Mouse (Mus musculus) adrenal gland, adult 8-10 months (tissue): ENCODE results near the gene Farp1. TPM values are rescaled to one million over a fixed set of nuclear protein-coding genes. Genes with fewer than 3 reads are reported as not detected.
"Not testable (repeated sequence)": the region's sequence is repeated elsewhere in the genome, so short reads cannot be mapped to it uniquely, and the experiment has no call there.

Experiments used
- DNase-seq: peaks from one replicate; pipeline ENCODE4 v3.0.0; 2022
- total RNA-seq, 4 experiments: library from RNA; stranded (reverse); gene quantifications; 2 replicates each; pipeline ENCODE4 v1.2.4; 2022

Gene Farp1
- total RNA-seq: 10 to 100 TPM; 15.5 to 24.1 (median 21.4) TPM

DNA sequence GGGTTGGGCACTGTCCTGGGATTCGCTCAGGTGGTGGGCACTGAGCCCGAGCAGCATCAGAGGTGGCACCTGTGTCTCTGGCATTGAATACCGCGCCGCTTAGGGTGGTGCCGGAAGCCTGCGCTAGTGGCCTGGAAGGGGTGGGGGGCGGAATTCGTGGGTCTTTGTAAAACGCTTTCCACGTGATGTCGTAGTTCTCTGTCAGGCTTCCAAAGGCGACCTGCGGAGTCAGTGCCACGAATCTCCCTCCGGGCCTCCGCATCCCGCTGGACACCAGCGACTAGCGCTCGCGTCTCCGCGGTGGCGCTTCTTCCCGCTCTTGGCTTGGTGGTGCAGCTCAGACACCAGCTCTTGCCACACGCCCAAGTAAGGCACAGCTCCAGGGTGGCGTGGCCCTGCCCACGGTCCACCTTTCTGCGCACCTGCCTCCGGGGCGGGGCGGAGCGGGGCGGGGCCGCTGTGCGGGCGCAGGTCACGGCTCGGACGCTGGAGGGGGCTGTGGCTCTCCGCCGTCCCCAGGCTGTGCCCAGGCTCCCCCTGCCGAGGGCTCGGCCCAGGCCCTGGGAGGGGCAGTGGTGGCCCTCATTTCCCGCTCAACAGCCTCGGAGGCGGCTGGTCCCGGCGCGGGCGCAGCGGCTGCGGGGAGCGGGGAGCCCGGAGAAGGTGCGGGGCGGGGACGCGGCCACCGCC, at the start of gene Farp1:
Gene Farp1 (plus strand): TSS at position 228 of the 690 bp plus-strand sequence.
- peak; percentile 72 for DNase-seq

DNA sequence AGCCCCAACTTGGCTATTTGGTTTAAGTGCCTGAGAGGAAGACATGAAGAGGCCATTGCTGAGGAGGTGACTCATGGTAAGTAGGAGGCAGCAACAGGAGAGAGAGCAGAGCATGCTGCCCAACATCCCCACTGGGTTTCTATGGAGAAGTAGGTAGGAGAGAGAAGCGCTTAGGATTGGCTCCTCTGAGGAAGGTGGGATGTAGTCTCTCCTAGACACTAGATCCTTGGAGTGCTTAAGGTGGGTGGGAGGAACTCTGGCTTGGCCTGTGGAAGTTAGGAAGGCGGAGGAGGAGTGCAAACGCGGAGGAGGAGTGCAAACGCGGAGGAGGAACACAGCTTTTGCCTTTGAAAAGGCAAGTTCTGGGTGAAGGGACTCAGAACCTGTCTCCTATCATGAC, 45.9 kb upstream of the Farp1 start:
- no peak for DNase-seq

DNA sequence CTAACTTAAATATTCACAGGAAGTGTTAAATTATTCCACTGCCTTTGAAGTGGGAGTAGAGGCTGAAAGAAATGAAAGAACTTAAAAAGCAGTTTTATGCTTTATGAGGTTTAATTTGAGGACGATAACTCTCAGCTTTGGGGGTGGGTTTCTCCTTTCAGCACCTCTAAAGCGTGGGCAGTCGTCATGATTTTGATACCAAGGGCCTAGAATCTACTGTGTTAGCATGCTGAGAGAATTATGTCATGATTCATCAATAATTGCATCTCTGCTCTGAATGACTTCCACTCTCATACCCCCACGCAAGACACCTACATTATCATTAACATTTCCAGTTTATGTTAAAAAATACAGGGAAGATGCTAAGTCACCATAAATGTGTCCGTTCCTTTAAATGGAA, 37.3 kb upstream of the Farp1 start:
- DNase-seq: no peak

DNA sequence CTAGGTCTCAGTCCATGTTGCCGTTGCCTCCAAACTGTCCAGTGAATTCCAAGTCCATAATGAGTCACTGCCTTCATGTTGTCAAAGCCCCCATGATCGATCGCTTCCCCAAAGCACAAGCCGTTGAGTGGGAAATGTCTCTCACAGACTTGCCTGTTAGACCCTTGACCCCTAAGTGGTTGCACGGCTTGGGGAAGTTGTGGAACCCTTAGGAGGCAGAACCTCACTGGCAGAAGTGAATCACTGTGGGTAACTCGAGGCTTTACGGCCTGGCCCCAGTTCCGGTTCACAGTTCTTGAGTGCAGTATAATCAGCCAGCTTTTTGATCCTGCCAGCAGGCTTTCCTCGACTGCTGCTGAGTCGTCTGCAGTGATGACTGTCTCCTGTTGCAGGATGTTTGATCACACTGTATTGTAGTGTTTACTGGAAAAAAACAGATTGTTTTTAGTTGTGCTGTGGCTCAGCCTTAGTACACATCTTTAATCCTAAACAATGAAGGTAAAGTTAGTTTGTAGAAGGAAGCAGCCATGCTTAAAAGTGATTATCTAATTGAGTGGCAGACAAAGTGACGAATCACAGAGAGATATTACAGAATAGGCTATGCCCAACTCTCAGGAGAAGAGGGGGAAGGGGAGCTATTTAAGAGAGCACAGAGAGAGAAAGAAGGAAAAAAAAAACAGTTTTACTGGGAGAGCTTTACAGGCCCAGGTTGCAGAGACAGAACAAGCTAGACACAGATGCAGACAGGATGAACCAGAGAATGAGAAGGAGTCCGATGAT, 34.2 kb upstream of the Farp1 start:
- no peak for DNase-seq

DNA sequence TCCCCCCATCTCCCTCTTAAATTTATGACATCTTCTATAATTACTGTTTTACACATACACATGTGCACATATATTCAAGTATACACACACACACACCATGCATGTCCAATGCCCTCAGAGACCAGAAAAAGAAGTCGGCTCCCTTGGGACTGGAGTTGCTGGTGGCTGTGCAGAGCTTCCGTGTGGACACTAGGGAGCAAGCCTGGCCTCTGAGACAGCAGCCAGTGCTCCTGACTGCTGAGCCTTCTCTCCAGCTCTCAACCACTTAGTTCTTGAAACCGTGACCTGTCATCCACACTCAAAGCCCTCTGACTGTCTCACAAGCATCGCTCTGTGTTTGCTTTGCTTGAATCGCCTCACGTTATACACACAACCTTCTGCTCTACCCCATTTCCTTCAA, 29.4 kb upstream of the Farp1 start:
- no peak for DNase-seq

DNA sequence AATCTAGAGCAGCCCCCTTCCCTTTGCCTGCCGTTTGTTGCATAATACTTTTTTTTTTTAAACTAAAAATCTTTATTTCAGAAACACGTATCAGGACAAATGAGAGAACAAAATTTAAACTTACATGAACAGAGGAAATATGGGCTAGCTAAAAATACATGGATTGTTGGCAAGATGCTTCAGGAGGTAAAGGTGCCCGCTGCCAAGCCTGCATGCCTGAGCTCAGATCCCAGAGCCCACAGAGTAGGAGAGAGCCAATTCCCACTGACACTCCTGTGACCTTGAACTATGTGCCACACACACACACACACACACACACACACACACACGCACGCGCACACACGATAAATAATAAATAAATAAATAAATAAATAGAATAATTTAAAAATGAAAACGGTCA, 29.0 kb upstream of the Farp1 start:
- DNase-seq: no peak

DNA sequence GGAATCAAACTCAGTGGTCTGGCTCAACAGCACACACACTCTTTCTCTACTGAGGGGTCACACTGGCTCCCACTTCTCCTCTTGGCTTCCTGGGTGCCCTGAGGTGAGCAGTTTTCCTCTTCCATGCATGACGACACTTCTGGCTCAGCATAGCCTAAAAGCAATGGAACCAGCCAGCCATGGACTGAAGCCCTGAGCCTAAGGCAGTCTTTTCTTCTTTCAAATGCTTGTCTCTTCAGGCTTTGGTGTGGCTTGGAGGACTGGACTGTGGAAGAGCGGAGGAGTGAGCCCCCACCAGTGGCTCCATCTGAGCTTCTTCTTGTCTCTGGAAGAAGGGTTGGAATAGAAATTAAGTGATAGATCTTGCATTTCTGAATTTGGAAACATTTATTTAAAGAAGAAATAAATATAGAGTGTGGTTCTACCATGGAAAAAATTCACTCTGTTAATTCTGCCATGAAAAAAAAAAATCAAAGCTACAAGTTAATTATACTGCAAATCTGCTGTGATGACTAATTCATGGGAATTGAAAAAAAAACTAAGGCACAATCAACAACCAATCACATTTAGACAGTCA, 19.8 kb upstream of the Farp1 start:
- DNase-seq: no peak

DNA sequence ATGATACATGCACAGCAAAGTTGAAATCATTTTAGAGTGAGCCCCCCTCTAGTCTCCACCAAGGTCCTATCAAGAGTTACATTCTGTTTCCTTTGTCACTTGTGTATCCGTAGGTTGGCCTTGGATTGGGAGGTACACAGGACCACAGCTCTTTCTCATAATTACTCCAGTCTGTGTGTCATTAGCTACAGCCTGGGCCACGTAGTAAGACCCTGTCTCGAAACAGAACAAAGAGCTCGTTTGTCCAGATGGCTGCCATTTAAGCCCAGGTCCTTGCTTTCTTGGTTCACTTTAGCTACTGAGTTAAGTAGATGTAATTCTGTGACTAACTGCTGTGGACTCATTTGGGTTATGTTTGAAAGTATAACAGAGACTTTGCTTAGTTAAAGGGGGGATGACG, 12.6 kb upstream of the Farp1 start:
- DNase-seq: no peak

DNA sequence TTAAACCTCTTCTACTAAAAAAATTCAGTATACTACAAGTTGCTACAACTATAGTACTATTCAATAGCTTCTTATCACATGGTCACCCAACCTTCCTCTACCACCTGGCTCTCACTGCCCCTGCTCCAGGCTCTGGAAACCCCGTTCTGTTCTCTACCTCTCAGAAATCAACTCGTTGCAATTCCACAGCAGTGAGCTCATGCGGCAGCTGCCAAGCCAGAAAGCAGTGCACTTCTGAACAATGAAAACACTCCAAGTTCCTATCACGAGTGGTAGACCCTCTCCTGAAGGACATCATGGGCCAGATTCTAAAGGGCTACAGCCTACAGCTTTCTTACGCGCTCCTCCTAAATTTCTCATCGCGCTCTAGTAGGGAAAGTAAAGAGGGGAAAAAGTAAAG, 9.6 kb upstream of the Farp1 start:
- no peak for DNase-seq

DNA sequence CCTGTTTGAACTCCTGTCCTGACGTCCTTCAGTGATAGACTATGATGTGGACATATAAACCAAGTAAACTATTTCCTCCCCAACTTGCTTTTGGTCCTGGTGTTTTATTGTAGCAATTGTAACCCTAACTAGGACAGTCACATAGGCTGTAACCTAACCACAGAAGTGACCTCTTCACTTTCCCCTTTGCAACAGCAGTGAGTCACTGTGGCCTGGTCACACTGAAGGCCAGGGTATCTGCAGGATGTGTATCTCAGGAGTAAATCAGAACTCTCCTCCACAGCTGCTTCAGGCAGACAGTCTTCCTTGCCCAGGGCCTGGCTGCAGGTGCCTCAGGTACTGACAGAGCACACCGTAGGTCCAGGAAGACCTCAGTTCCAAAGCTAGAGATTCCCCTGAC, 3.6 kb upstream of the Farp1 start:
- peak; percentile 54 for DNase-seq

DNA sequence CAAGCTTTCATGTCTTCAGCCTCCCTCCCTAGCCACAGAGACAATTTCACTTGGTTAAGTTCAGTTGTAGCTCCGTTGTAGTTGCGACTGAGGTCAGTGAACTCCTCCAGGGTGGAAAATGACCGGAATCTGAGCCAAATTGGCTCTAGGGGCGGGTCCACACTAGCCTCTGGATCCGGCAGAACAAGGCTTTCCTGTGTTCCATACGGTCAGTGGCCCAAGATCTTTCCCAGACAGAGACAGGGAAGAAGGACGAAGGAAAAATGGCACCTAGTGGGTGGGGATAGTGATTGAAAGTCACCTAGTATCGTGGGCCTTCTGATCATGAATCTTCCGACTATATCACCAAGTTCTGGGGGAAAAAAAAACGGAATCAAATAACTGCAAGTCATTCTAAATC, 475 bp upstream of the Farp1 start:
- no peak for DNase-seq

DNA sequence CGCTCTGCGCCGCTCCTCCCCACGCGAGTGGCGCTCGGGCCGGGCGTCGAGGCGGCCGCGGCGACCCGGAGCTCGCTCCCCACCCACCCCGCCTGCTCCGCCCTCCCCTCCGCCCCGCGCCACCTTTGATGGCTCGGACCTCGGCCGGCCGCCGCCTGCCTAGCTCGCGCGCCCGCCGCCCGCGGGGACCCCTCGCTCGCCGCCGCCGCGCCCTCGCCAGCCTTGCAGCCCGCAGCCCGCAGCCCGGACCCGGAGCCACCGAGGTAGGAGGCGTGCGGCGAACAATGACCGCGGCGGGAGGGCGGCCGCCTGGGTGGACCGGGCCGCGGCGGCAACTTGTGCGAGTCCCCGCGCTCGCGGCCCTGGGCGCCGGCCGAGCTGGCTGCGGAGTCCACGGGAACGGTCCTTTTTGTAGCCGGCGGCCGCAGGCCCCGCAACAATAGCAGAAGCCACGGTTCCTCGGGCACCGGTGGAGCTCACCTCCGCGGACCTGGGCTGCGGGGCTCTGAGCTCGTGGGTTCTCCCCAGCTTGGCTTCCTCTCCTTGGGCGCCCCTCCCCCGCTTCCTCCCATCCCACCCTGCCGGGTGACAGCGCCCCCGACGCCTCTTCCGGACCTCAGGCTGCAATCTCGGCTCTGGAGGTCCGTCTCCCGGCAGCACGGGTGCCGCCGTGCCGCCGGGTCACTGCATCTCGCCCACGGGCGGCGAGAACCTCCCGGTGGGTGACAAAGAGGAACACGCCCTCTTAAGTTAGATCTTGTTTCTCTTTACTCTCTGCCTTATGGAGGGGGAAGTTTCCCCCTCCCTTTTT, 868 bp downstream of the Farp1 start:
- DNase-seq: peak; percentile 35

DNA sequence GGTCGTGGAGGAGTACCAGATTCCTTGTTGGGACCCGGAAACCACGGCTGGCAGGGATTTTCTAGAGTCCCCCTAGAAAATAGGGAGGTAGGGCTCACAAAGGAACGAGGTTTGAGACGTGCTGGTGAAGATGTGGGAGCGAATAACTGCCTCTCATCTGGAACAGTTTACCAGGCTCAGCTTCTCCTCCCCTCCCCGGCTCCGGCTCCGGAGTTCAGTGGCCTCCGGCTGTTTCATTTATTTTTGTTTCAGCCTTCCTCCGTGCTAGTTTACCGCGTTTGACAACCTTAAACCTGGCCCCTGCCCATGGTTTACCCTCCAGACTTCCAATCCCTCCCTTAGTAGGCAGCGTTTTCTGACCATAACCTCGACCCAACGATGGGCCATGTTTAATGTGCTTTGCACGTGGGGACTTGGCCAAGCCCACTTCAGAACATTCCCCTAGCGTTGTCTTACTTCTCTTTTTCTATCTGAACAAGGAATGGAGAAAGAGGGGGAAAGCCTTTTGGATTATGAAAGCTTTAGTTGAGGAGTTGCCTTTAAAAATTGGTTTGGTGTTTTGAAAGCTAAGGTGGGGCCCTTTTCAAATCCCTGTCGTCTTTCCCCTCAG, 1.7 kb downstream of the Farp1 start:
- no peak for DNase-seq

DNA sequence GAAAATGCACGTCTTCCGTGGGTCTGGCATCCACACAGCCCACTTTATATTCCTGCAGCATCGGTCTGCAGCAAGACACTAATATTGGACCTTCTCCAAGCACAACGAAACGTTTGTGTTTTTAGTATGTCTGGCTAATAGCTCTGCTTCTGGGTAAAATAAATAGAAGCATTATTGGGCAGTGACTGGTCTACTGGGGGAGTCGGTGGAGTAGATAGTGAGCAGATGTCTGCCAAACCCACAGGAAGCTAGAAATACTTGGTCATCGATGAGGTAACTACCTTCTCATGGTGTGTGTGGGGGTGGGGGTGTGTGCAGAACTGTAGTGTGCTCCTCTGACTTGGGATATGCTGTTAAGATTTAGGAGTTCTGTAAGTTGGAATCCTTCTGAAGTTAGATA, 2.3 kb downstream of the Farp1 start:
- no peak for DNase-seq

DNA sequence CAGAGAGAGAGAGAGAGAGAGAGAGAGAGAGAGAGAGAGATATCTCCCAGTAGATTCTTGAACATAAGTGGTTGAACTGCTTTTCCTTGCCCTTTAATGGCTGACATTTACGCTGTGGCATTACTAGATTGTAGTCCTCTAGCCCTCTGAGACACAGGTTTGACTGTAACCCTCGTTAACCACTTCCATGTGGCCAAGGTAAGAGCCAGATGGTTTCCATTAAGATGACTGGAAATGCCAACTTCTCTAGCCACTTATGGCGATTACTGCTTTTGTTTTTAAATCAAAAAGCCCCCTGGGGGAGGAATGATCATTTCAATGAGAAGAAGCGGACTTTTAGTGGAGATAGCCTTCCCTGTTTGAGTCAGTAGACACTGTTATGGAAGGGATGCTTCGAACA, 3.7 kb downstream of the Farp1 start:
- no peak for DNase-seq

DNA sequence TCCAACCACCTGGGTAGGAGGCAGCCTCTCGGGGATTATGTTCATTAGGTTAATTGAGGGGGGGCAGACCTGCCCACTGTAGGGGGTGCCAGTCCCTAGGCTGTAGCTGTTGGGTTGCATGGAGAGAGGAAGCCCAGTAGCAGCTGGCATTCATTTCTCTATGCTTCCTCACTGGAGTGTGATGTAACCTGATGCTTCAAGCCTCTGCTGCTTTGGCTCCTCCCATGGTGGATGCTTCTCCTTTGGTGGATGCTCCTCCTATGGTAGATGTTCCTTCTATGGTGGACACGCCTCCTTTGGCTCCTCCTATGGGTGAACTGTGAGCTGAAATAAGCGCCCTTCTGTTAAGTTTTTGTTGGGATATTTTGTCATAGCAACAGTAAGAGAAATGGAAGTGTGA, 9.1 kb downstream of the Farp1 start:
- DNase-seq: no peak

DNA sequence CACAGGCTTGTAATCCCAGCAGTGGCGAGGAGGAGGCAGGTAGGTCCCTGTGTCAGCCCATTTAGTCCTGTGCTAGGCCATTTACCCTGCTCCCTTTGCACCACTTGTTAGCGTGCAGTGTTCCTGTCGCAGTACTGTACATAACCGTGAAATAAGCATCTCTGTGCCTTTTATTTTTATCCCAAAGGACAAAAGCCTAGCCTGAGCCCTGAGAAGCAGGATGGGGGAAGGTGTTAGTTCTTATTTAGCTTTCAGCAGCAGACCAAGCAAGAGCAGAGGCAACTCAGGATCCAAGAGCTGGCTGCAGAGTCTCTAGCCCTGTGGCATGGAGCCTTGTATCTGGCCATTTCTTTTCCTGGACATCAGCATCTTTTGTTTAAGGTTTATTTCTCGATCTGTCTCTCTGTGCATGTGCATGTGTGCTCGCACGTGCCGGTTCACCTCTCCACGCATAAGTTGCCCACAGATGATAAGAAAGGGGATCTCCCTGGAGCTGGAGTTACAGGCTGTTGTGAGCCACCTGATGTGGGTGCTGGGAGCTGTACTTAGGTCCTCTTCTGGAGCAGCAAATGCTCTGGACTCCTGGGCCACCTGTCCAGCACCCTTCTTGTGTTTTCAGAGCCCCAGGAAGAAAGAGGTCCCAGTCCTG, 11.4 kb downstream of the Farp1 start:
- DNase-seq: no peak

DNA sequence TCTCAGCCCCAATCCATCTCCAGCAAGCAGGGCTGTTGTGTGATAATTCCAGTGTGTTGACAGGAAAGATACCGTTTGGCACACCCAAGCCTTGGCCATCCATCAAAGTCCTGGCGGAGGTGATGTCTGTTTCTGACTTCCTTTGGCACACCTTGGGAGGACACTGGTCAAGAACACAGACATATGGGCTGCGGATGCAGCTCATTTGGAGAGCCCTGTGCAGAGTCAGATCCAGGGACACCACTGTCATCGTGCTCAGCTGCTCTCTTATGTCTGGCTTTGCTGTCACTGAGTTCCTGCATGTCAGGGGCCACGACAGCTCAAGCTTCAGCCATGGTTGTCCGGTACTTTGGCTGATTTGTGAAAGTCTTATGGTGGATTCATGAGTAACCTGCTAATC, 12.8 kb downstream of the Farp1 start:
- no peak for DNase-seq

DNA sequence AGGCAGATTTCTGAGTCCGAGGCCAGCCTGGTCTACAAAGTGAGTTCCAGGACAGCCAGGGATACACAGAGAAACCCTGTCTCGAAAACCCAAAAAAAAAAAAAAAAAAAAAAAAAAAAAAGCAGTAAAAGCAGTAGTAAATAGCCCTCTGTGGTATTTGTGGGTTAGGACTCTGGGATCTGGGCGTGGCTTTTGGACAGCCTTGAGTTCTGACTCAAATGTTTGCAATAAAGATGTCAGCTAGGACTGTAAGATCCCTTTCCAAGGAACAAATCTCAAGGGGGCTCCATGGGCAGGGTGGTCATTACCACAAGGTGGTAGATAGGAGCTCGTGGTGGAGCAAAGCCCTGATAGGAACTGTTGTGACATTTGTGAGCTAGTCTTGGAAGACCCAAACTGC, 16.0 kb downstream of the Farp1 start:
- not testable (repeated sequence) for DNase-seq

DNA sequence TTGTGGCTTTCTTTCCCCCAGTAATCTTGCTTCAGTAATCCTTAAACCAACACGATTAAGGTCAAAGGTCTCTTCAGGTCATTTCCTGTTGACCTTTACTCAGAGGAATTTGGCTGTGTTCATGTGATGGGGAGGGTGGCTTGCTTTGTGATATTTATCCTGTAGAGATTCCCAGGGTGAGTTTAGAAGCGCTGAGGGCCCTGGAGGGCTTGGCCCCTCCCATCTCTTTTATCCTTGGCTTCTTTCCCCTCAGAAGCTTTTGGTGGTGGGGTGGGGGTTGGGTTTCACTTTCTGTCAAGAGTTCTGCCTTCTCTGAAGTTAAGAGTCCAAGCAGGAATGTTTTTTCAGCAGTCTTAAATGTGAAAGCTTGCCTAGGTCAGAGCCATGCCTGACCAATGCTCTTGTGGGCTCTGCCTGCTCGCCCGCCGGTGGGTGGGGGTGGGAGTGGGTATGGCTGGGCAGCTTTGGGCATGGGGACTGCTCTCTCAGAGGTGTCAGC, 18.1 kb downstream of the Farp1 start:
- DNase-seq: no peak

DNA sequence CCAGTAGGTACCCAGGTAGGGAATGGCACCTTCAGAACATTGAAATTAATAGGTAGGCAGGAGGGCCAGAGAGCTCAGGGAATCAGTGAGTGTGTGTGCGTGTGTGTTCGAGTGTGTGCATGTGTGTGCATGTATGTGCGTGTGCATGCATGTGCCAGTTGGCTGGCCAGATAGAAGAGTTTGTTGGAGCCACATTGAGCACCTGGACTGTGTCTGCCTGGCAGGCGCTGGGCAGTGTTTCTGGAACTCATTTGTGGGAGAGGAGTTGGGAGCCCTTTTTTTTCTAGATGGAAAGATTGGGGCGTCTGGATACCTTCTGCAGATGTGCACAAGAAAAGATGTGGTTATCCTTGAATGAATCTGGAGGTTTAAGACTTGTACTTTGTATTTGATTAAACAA, 19.1 kb downstream of the Farp1 start:
- no peak for DNase-seq

DNA sequence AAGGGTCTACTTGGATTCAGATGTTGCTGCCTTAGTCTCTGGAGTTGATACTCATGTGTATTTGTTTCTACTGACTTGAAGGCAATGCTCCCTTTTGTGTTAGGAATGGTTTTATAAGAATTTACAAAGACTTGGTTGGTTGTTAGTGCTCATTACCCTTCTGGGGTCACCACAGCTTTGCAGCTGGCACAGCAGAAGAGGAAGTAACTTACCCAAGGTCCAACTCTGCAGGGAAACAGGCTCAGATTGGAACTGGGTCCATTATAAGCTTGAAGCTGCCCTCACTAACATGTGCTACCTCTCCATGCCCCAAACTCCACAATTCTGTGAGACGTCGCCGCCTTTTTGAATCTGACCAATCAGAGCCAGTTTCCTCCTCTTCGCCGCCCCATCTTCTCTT, 22.8 kb downstream of the Farp1 start:
- no peak for DNase-seq
